Mouse (Mus musculus): ENCODE data around the gene Olfr398.

Olfr398 gene

DNA sequence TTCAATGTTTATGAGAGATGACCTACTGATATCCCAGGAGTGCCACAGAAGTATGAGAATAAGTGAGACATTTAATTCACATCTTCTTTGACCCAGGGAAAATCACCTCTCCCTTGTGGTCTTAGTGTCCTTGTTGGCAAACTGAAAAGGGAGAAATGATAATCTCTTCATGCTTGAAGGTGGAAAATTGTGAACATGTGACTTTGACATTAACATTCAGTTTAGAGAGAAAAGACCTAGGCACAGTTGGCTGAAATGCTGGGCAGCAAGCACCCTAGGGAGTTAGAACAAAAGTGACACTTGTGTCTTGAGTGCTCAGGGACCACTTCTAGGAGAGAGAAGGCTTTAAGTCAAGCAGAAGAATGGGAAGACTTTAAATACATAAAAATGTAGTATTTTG is at the start of gene Olfr398:
TSS of gene Olfr398 (minus strand) at position 101 of the 400 bp plus-strand sequence.
- DNase-seq = no peak

- DNase-seq = no peak
Observed at GRCm38 (mm10) chr11:73993115-73993514, 2.9 kb upstream of the Olfr398 start.

- DNase-seq = no peak
Observed at GRCm38 (mm10) chr11:73960517-73960916, 29.7 kb downstream of the Olfr398 start, which contains the start of gene Olfr397. Gene Olfr397 (plus strand): TSS chr11:73960817.

GRCm38 (mm10) chr11:73936377-73936776 is 53.8 kb downstream of the Olfr398 start, which contains the start of gene Olfr23:
Gene Olfr23 (plus strand): TSS chr11:73936677.
- no peak for DNase-seq

Data from cerebellum, adult 11-12 months (tissue).